Mouse (Mus musculus): ENCODE results near the gene Btbd16. TPM values are rescaled to one million over a fixed set of nuclear protein-coding genes. Genes with fewer than 3 reads are reported as not detected.

Gene Btbd16
- polyA plus RNA-seq (2014; fragmentation: Nextera tagmentation; extraction: Ambion mirVana): not detected in 2 replicates

DNA sequence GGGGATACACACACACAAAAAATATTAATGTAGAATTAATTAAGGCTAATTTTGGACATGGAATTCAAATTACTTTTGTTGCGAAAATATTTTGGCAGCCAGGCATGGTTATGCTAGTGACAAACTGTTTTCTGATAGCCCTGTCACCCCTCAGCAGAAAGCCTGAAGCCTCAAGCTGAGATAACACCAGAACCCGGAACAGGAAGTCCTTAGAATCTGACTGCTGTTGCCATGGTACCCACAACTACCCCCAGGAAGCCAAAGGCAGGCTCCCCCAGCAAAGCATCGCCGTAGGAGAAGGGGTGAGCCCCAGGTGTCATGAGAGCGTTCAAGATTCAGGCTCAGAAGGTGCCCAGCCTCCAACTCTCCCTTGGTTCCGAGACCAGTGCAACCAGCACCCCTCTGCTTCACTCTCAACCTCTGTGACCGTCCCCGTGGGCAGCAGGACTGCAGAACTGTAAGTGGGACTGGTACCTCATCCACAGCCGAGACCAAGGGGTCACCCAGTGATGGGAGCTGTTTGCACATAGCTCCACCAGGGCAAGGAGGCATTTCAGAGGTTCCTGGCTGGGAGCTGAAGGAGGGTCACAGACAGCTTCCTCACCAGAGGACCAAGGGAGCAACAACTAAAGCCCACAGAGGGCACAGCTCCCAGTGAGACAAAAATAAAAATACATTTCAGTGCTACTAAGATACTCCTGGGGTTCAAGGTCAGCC is at the start of gene Btbd16:
Gene Btbd16, plus strand, starts transcription at position 156 of the 717 bp plus-strand sequence.
- H3K27me3 ChIP-seq (ENCODE audit: control insufficient read depth, insufficient read depth, low read length): no peaks in the 10 kb centered on the region
- DNase-seq (ENCODE audit: low spot score): no peak
- H3K9me3 ChIP-seq (ENCODE audit: control insufficient read depth, low read length): no peaks in the 10 kb centered on the region
- H3K36me3 ChIP-seq (ENCODE audit: control insufficient read depth, insufficient read depth, low read length): no peaks in the 10 kb centered on the region
- no peak within 1 kb of the TSS for H3K27ac ChIP-seq (ENCODE audit: low read depth, low read length)
- no peak within 1 kb of the TSS for H3K4me3 ChIP-seq (ENCODE audit: low read depth, low read length)
- H3K4me2 ChIP-seq (ENCODE audit: low read depth, low read length, severe bottlenecking): no peak within 1 kb of the TSS
- ATAC-seq (replicated peaks; ENCODE audit: low FRiP score): no peak
- no peak within 1 kb of the TSS for H3K9ac ChIP-seq (ENCODE audit: low read length)
- WGBS: 71% methylated on average over 9 of the region's 9 CpGs
- H3K4me1 ChIP-seq (replicated peaks; ENCODE audit: control insufficient read depth, insufficient read depth, low read length): no peaks in the 10 kb centered on the region

DNA sequence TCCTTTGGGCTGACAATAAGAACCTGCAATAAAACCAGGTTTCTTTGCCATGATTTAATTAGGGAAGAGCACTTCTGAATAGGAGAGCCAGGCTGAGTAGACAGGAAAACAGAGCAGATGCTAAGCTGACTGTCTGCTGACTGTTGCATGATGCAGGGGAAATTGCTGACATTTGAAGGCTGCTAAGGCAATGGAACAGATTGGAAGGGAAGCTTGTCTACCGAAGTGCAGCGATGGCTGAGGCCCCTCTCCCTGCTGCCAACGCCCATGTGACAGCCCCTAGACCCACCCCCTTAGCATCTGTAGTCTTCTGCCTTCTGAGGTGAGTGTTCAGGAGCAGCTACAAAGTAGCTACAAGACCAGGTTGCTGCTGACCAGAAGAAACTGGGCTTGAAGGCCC is 47.7 kb upstream of the Btbd16 start:
- Histone ChIP-seq H3K27ac (ENCODE audit: low read depth, low read length) (no peak overlapping the region), H3K36me3 (ENCODE audit: control insufficient read depth, insufficient read depth, low read length) (no peaks in the 10 kb centered on the region; the same call in 1 of the 2 replicates), H3K9ac (ENCODE audit: low read length) (no peak overlapping the region), H3K4me1 (replicated peaks; ENCODE audit: control insufficient read depth, insufficient read depth, low read length) (no peaks in the 10 kb centered on the region), H3K9me3 (ENCODE audit: control insufficient read depth, low read length) (no peaks in the 10 kb centered on the region), H3K4me2 (ENCODE audit: low read depth, low read length, severe bottlenecking) (no peak overlapping the region), H3K27me3 (ENCODE audit: control insufficient read depth, insufficient read depth, low read length) (no peaks in the 10 kb centered on the region), H3K4me3 (ENCODE audit: low read depth, low read length) (no peak overlapping the region)
- 89% methylated on average over 3 of the region's 3 CpGs for WGBS
- DNase-seq (ENCODE audit: low spot score): no peak
- no peak for ATAC-seq (replicated peaks; ENCODE audit: low FRiP score)

DNA sequence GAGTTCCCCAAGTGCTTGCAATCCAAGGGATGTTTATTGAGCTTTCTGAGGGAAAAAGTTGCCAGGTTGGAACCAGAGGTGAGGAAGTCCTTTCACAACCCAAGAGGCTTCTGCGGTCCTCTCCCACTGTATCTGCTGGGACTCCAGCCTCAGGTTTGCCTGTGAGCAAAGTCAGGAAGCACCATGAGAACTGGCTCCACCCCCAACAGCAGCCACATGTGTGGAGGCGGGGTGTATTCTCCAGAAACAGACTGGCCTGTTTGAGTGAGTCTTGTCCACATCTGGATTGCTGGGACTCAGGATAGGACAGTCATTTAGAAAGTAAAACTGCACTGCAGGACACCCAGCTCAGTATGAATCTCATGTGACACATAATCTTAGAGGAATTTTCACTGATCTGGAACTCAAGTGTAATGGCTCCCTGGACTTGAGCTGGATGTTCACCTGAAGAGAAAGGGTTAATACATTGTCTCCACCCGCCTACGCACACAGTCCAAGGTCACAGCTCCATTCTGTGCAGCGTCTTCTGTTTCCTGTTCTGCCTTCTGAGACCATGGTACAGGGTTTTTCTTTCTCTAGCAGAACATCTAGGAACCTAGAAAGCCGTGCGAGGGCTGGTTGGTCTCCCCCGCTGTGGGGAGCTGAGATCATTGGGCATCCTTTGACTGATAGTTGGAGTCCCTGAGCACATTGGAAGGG is 47.0 kb upstream of the Btbd16 start:
- Histone ChIP-seq H3K36me3 (ENCODE audit: control insufficient read depth, insufficient read depth, low read length) (no peaks in the 10 kb centered on the region; the same call in 1 of the 2 replicates), H3K4me3 (ENCODE audit: low read depth, low read length) (no peak overlapping the region), H3K27ac (ENCODE audit: low read depth, low read length) (no peak overlapping the region)

DNA sequence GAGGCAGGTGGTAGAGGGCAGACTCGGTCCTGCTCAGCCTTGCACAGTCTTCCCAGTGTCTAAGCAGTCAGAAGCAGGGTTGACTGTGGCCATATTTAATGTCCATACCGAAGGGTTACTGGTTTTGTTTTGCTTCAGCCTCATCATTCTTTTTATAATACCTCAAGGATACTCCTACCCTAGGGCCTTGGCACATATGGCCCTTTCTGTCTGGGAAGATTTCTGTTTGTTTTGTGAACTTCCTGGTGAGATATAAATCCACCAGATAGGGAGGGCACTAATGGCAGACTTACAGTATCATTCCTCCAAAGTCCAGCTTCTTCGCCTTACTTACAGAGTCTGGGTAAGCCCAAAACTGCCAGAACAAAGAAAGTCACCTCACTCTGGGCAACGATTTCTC is 46.3 kb upstream of the Btbd16 start:
- WGBS: 91% methylated on average over 4 of the region's 4 CpGs
- no peak overlapping the region for H3K27ac ChIP-seq (ENCODE audit: low read depth, low read length)
- no peak overlapping the region for H3K9ac ChIP-seq (ENCODE audit: low read length)
- H3K27me3 ChIP-seq (ENCODE audit: control insufficient read depth, insufficient read depth, low read length): no peaks in the 10 kb centered on the region
- ATAC-seq (replicated peaks; ENCODE audit: low FRiP score): no peak
- no peaks in the 10 kb centered on the region for H3K9me3 ChIP-seq (ENCODE audit: control insufficient read depth, low read length)
- no peak for DNase-seq (ENCODE audit: low spot score)
- H3K4me2 ChIP-seq (ENCODE audit: low read depth, low read length, severe bottlenecking): no peak overlapping the region
- H3K4me3 ChIP-seq (ENCODE audit: low read depth, low read length): no peak overlapping the region
- no peaks in the 10 kb centered on the region for H3K4me1 ChIP-seq (replicated peaks; ENCODE audit: control insufficient read depth, insufficient read depth, low read length)
- H3K36me3 ChIP-seq (ENCODE audit: control insufficient read depth, insufficient read depth, low read length): no peaks in the 10 kb centered on the region; the same call in 1 of the 2 replicates

More for the DNA sequence above, 47.0 kb upstream of the Btbd16 start:
- Histone ChIP-seq H3K9me3 (ENCODE audit: control insufficient read depth, low read length) (no peaks in the 10 kb centered on the region), H3K9ac (ENCODE audit: low read length) (no peak overlapping the region), H3K27me3 (ENCODE audit: control insufficient read depth, insufficient read depth, low read length) (no peaks in the 10 kb centered on the region), H3K4me1 (replicated peaks; ENCODE audit: control insufficient read depth, insufficient read depth, low read length) (no peaks in the 10 kb centered on the region), H3K4me2 (ENCODE audit: low read depth, low read length, severe bottlenecking) (no peak overlapping the region)
- no peak for ATAC-seq (replicated peaks; ENCODE audit: low FRiP score)
- DNase-seq (ENCODE audit: low spot score): no peak
- WGBS: 74% methylated on average over 8 of the region's 8 CpGs

DNA sequence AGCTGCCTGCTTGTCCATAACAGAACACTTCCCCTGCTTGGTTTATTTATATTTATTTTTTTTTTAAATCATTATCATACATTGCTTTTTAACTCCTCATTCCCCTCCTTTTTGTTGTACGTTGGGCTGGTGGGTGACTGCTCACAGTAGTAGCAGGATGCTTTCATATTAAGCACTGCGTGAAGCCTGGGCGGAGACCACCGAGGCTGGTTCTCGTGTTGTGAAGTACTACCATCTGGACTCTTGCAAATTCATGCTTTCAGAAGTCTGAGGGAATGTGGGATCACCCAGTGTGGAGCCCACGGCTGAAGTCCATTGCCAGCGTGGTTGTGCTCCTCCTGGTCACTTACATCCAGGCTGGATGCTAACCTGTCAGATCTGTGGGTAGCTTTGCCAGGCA is 42.1 kb upstream of the Btbd16 start:
- DNase-seq (ENCODE audit: low spot score) (no peak), ATAC-seq (replicated peaks; ENCODE audit: low FRiP score) (no peak)
- H3K27ac ChIP-seq (ENCODE audit: low read depth, low read length): no peak overlapping the region
- H3K27me3 ChIP-seq (ENCODE audit: control insufficient read depth, insufficient read depth, low read length): no peaks in the 10 kb centered on the region
- H3K4me1 ChIP-seq (replicated peaks; ENCODE audit: control insufficient read depth, insufficient read depth, low read length): no peaks in the 10 kb centered on the region
- H3K4me2 ChIP-seq (ENCODE audit: low read depth, low read length, severe bottlenecking): no peak overlapping the region
- H3K9me3 ChIP-seq (ENCODE audit: control insufficient read depth, low read length): no peaks in the 10 kb centered on the region
- H3K9ac ChIP-seq (ENCODE audit: low read length): no peak overlapping the region
- H3K4me3 ChIP-seq (ENCODE audit: low read depth, low read length): no peak overlapping the region
- WGBS: 82% methylated on average over 7 of the region's 7 CpGs
- no peaks in the 10 kb centered on the region for H3K36me3 ChIP-seq (ENCODE audit: control insufficient read depth, insufficient read depth, low read length)

DNA sequence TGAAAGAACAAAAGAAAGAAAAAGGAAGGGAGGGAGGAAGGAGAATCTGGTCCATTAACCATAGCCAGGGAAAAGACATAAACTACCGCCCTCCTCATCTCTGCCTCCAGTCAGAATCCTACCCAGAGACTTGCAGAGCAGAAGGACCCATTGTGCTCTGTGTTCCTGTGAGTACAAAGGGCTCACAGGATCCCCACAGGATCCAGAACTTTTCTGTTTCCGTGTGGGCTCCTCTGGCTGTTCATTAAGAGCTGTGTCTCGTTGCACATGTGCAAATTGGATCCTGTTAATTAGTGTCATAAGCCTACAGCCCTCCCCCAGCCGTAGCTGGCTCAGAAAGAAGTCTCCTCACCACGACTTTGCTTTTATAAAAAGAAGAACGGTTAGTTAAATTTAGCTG is 41.0 kb upstream of the Btbd16 start:
- Histone ChIP-seq H3K4me3 (ENCODE audit: low read depth, low read length) (no peak overlapping the region), H3K27ac (ENCODE audit: low read depth, low read length) (peak overlapping the region; percentile 48), H3K4me2 (ENCODE audit: low read depth, low read length, severe bottlenecking) (no peak overlapping the region), H3K9ac (ENCODE audit: low read length) (no peak overlapping the region), H3K4me1 (replicated peaks; ENCODE audit: control insufficient read depth, insufficient read depth, low read length) (no peaks in the 10 kb centered on the region), H3K36me3 (ENCODE audit: control insufficient read depth, insufficient read depth, low read length) (no peaks in the 10 kb centered on the region), H3K9me3 (ENCODE audit: control insufficient read depth, low read length) (no peaks in the 10 kb centered on the region), H3K27me3 (ENCODE audit: control insufficient read depth, insufficient read depth, low read length) (no peaks in the 10 kb centered on the region)
- WGBS: 37% methylated on average over 6 of the region's 6 CpGs
- ATAC-seq (replicated peaks; ENCODE audit: low FRiP score) (peak; percentile 52), DNase-seq (ENCODE audit: low spot score) (no peak)

DNA sequence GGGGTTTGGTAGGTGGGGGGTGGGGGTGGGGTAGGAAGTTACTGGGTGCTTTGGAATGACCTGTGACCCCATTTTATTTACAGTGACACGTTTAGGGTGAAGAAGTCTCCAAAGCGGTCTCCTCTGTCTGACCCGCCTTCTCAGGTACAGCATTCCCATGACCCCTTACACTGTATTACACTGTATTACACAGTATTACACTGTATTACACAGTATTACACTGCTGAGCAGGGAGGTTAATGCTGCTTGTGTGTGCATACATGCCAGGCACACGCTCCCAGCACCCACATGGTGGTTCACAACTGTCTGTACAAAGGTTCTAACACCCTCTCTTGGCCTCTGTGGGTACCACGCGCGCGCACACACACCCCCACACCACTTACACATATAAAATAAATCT is 40.4 kb upstream of the Btbd16 start:
- Histone ChIP-seq H3K9ac (ENCODE audit: low read length) (no peak overlapping the region), H3K4me1 (replicated peaks; ENCODE audit: control insufficient read depth, insufficient read depth, low read length) (no peaks in the 10 kb centered on the region), H3K27ac (ENCODE audit: low read depth, low read length) (no peak overlapping the region; the same call in 1 of the 2 replicates), H3K4me2 (ENCODE audit: low read depth, low read length, severe bottlenecking) (no peak overlapping the region), H3K36me3 (ENCODE audit: control insufficient read depth, insufficient read depth, low read length) (no peaks in the 10 kb centered on the region), H3K9me3 (ENCODE audit: control insufficient read depth, low read length) (no peaks in the 10 kb centered on the region), H3K27me3 (ENCODE audit: control insufficient read depth, insufficient read depth, low read length) (no peaks in the 10 kb centered on the region), H3K4me3 (ENCODE audit: low read depth, low read length) (no peak overlapping the region)
- DNase-seq (ENCODE audit: low spot score): no peak
- ATAC-seq (replicated peaks; ENCODE audit: low FRiP score): 0 out of 2 replicates have a peak, but pooled peaks have one; percentile 47
- 93% methylated on average over 8 of the region's 8 CpGs for WGBS

DNA sequence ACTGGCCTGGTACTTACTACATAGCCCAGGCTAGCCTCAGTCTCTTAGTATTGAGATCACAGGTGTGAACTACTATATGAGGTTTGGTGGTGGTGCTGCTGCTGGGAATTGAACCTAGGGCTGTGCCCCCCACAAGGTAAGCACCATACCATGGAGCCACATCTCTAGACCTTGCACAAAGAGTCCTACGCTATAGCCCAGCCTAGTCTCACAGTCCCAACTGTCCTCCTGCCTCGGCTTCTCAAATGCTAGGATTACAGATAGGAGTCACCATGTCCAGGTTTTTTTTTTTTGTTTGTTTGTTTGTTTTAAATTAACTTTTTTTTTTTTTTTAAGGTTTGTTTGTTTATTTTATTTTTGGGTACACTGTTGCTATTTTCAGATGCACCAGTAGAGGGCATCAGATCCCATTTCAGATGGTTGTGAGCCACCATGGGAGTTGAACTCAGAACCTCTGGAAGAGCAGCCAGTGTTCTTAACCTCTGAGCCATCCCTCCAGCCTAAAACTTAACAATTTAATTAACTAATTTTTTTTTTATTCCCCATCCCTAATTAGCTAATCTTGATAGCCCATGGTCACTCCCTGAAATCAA is 39.6 kb upstream of the Btbd16 start:
- H3K27ac ChIP-seq (ENCODE audit: low read depth, low read length): no peak overlapping the region
- no peak overlapping the region for H3K9ac ChIP-seq (ENCODE audit: low read length)
- no peak overlapping the region for H3K4me3 ChIP-seq (ENCODE audit: low read depth, low read length)
- 96% methylated on average over 2 of the region's 2 CpGs for WGBS
- no peaks in the 10 kb centered on the region; the same call in 1 of the 2 replicates for H3K36me3 ChIP-seq (ENCODE audit: control insufficient read depth, insufficient read depth, low read length)
- H3K27me3 ChIP-seq (ENCODE audit: control insufficient read depth, insufficient read depth, low read length): no peaks in the 10 kb centered on the region
- no peaks in the 10 kb centered on the region for H3K9me3 ChIP-seq (ENCODE audit: control insufficient read depth, low read length)
- no peak overlapping the region for H3K4me2 ChIP-seq (ENCODE audit: low read depth, low read length, severe bottlenecking)
- no peak for DNase-seq (ENCODE audit: low spot score)
- no peaks in the 10 kb centered on the region for H3K4me1 ChIP-seq (replicated peaks; ENCODE audit: control insufficient read depth, insufficient read depth, low read length)
- ATAC-seq (replicated peaks; ENCODE audit: low FRiP score): no peak; the same call in 1 of the 2 replicates

All from forebrain, embryonic 11.5 days (tissue).